Mouse (Mus musculus): ENCODE measurements around the gene Serpinb6a. TPM values are rescaled to one million over a fixed set of nuclear protein-coding genes. Genes with fewer than 3 reads are reported as not detected.
A peak's percentile ranks its signal among the peaks of the same experiment; 100 is the strongest.

Serpinb6a gene
- polyA plus RNA-seq, 1 experiment = not detected

DNA sequence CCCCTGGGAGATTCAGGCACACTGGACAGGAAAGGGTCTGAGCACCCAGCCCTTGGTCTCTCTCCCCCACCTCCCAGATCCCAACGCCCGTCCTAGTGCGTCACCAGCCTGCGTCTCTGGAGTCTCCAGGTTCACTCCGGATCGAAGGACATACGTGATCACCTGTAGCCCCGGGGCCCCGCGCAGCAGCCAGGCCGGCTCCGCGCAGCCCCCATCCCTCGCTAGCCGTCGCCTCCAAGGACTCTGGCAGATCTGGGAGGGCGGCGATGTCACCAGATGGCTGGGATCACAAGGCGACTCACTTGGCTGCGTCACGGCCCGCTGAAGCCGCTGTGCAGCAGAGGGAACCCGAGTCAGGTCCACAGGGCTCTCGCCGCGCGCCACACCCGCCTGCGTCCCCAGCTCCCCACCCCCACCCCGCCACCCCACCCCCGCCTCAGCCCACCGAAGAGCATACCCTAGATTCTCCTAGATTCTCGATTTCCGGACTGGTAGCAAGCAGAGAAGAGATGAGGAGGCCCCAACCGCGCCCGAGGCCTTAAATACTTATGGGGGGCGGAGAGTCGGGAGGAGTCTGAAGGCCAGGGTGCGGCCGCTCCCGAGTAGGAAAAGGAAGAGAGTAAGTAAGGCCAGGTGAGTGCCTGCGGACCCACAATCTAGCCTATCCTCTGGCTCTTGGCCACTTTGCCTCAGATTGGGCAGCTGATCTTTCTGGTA, 67.0 kb downstream of the Serpinb6a start:
- 1% methylated on average over 44 of the region's 44 CpGs for WGBS
- TF ChIP-seq POLR2A (IDR thresholded peaks at IDR 0.05; ENCODE audit: insufficient read depth, low read depth, low read length) = 0 out of 2 replicates have a peak, but pooled peaks have one; percentile 36
- no peak for TF ChIP-seq CTCF (IDR thresholded peaks at IDR 0.05; ENCODE audit: insufficient read depth, low read depth, low read length)
- H3K27ac ChIP-seq (ENCODE audit: insufficient read depth, low read depth, low read length) = 0 out of 2 replicates have a peak overlapping the region, but pooled peaks have one; percentile 46

DNA sequence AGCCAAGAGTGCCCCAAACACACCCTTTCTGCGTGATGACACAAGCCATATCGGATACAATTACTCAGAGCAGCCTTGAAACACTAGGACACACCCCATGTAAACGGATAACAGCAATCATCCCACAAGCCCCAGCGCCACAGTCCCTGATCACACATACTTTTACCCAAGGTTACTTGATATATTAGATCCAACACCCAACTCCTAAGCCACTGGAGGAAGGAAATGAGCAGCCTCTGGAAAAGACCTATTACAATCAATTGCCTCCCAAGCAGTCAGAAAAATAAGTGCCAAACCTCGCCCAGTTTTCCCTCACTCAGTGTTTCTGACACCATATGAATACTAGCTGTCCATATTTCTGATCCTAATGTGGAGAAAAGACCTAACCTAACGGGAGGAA, 67.9 kb downstream of the Serpinb6a start:
- 74% methylated on average over 6 of the region's 6 CpGs for WGBS
- Histone ChIP-seq H3K27ac (ENCODE audit: insufficient read depth, low read depth, low read length) (no peak overlapping the region), H3K4me1 (ENCODE audit: control insufficient read depth, insufficient read depth, low read length) (0 out of 2 replicates have a peak, but pooled peaks cover 2% of the 10 kb centered on the region), H3K4me3 (ENCODE audit: insufficient read depth, low read depth, low read length) (no peak overlapping the region)
- TF ChIP-seq POLR2A (IDR thresholded peaks at IDR 0.05; ENCODE audit: insufficient read depth, low read depth, low read length) (no peak), CTCF (IDR thresholded peaks at IDR 0.05; ENCODE audit: insufficient read depth, low read depth, low read length) (no peak)

More for the DNA sequence above, 67.0 kb downstream of the Serpinb6a start:
- Histone ChIP-seq H3K4me3 (ENCODE audit: insufficient read depth, low read depth, low read length) (peak overlapping the region; percentile 95), H3K4me1 (ENCODE audit: control insufficient read depth, insufficient read depth, low read length) (0 out of 2 replicates have a peak, but pooled peaks cover 2% of the 10 kb centered on the region)

DNA sequence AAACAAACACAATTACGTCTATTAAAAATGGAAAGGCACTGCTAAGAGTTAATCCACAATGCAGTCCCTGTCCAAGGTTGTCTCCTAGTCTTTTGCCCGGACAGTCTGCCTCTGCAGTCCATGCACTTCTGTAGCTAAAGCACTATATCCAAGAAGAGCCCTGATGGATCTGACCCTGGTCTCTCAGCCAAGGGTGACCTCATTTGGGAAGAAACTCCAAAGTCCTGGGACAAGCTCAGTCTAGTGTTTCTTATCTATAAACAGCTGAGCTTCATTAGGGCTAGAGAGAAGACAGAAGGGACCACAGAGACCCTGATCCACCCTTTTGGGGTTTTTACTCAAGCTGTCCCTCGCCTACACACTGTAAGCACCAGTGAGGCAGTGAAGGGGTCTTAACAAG, 71.7 kb downstream of the Serpinb6a start:
- no peak overlapping the region for H3K27ac ChIP-seq (ENCODE audit: insufficient read depth, low read depth, low read length)
- TF ChIP-seq POLR2A (IDR thresholded peaks at IDR 0.05; ENCODE audit: insufficient read depth, low read depth, low read length) (no peak), CTCF (IDR thresholded peaks at IDR 0.05; ENCODE audit: insufficient read depth, low read depth, low read length) (no peak)
- H3K4me1 ChIP-seq (ENCODE audit: control insufficient read depth, insufficient read depth, low read length) = 0 out of 2 replicates have a peak, but pooled peaks cover 2% of the 10 kb centered on the region
- 86% methylated on average over 3 of the region's 3 CpGs for WGBS
- no peak overlapping the region for H3K4me3 ChIP-seq (ENCODE audit: insufficient read depth, low read depth, low read length)

DNA sequence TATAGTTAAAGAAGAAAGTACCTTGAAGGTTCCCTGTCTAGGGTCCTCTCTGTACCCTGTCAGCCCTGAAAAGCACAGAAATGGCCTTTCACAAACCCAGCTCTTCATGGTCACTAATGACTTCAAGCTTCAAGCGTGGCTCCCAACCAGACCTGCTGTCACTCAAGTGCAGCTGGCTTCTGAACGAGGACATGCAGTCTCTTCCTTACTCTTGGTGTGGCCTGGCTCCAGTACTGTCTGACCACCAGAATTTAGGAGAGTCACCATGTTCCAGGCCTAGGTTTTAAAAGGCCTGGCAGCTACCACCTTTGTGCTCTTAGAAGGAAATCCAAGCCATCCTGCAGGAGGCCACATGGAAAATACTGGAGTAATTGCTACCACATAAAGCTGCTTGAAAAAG, 72.3 kb downstream of the Serpinb6a start:
- Histone ChIP-seq H3K4me3 (ENCODE audit: insufficient read depth, low read depth, low read length) (no peak overlapping the region), H3K4me1 (ENCODE audit: control insufficient read depth, insufficient read depth, low read length) (0 out of 2 replicates have a peak, but pooled peaks cover 2% of the 10 kb centered on the region), H3K27ac (ENCODE audit: insufficient read depth, low read depth, low read length) (no peak overlapping the region)
- TF ChIP-seq CTCF (IDR thresholded peaks at IDR 0.05; ENCODE audit: insufficient read depth, low read depth, low read length) (no peak), POLR2A (IDR thresholded peaks at IDR 0.05; ENCODE audit: insufficient read depth, low read depth, low read length) (no peak)
- 88% methylated on average over 2 of the region's 2 CpGs for WGBS

DNA sequence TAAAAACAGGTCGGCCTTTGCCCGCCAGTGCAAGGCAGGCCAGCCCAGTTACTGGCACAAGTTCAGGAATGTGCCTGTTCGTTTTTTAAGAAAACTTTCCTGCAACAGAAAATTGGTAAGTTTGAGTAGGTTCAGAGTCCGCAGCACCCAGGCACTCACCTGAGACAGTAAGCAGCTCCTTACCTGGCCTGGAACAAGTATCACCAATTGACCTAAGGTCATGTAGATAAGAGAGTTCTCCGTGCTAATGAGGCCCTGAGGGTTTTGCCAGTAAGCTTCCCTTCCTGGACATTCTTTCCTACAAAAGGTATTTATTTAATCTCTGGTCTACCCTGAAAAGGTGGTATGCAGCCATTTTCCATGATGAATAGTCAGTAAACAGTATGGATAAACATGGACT, 80.9 kb downstream of the Serpinb6a start:
- H3K4me3 ChIP-seq (ENCODE audit: insufficient read depth, low read depth, low read length) = no peak overlapping the region
- 76% methylated on average over 5 of the region's 5 CpGs for WGBS
- no peak overlapping the region for H3K27ac ChIP-seq (ENCODE audit: insufficient read depth, low read depth, low read length)
- no peaks in the 10 kb centered on the region for H3K4me1 ChIP-seq (ENCODE audit: control insufficient read depth, insufficient read depth, low read length)
- no peak for TF ChIP-seq POLR2A (IDR thresholded peaks at IDR 0.05; ENCODE audit: insufficient read depth, low read depth, low read length)
- no peak for TF ChIP-seq CTCF (IDR thresholded peaks at IDR 0.05; ENCODE audit: insufficient read depth, low read depth, low read length)

DNA sequence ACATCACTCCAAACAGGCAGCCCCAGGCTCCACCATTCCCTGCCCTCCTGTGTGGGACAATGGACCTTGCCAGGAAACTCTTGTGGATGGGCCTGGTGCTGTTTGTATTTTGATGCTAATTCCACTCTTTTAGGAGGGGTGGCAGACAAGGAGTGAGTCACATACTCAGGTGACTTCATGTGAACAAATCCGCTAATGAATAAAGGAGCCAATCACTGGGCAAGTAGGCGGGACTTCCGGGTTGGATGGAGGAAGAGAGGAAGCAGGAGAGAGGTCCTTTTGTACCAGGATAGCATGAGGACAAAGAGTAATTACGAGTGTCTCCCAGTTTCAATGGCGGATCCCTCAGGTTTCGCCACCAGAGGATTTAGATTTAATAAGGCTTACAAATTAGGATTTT, 81.6 kb downstream of the Serpinb6a start:
- Histone ChIP-seq H3K4me3 (ENCODE audit: insufficient read depth, low read depth, low read length) (no peak overlapping the region), H3K27ac (ENCODE audit: insufficient read depth, low read depth, low read length) (no peak overlapping the region), H3K4me1 (ENCODE audit: control insufficient read depth, insufficient read depth, low read length) (no peaks in the 10 kb centered on the region)
- TF ChIP-seq CTCF (IDR thresholded peaks at IDR 0.05; ENCODE audit: insufficient read depth, low read depth, low read length) = no peak
- TF ChIP-seq POLR2A (IDR thresholded peaks at IDR 0.05; ENCODE audit: insufficient read depth, low read depth, low read length) = no peak
- 91% methylated on average over 6 of the region's 6 CpGs for WGBS

DNA sequence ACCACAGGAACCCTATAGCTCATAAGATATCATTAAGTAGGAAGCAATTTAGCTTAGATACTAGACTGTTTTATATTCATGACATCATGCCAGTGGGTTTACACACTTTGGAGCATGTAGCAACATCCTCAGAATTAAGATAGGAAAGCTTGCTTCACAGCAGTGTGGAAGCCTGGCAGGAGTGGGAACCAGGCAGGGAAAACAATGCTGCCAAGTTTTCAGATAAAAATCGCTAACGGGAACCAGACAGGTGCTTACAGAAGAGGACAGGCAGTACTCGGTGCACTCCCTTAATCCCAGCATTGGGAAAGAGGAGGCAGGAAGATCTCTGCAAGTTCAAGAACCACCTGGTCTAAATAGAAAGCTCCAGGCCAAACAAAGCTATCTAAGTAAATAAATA, 95.8 kb downstream of the Serpinb6a start:
- H3K4me1 ChIP-seq (ENCODE audit: control insufficient read depth, insufficient read depth, low read length) = no peaks in the 10 kb centered on the region
- no peak overlapping the region for H3K4me3 ChIP-seq (ENCODE audit: insufficient read depth, low read depth, low read length)
- no peak overlapping the region for H3K27ac ChIP-seq (ENCODE audit: insufficient read depth, low read depth, low read length)
- TF ChIP-seq POLR2A (IDR thresholded peaks at IDR 0.05; ENCODE audit: insufficient read depth, low read depth, low read length) = no peak
- no peak for TF ChIP-seq CTCF (IDR thresholded peaks at IDR 0.05; ENCODE audit: insufficient read depth, low read depth, low read length)
- WGBS = 70% methylated on average over 3 of the region's 3 CpGs

DNA sequence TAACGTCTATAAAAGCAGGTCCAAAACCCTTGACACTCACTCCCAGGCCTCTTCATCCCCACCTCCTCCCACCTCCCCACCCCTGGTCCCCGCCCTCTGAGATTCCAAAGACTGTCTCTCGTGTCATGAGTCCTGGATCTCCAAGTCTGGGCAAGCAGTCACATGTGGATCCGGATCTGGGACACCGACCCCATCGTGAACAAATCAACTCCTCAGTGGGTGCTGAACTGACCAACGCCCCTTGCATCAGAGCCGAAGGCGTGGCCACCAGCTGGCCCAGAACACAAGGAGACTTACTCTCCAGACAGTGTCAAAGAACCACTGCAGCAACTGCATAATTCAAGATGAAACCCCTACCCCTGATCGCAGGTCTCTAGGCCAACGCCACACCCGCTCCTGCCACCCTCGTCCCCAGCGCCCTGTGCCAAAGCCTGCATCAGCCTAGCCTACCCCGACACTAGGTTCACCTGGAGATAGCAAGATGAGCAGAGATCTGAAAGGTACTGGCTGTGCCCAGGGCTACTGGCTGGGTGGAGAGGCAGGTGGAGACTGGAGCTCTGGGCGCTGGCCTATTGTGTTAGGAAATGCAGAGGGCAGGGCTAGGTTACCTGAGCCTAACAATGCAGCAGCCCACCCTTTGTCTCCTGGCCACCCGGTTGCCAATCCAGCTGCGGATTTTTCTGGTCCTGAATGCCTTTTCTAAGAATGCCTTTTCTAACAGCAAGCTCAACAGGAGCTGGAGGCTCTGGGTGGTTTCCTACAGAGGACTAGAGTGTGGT, 97.2 kb downstream of the Serpinb6a start, which contains the start of gene Serpinb6c:
Gene Serpinb6c (minus strand): TSS at position 533 of the 779 bp plus-strand sequence.
- Histone ChIP-seq H3K4me1 (ENCODE audit: control insufficient read depth, insufficient read depth, low read length) (no peaks in the 10 kb centered on the region), H3K27ac (ENCODE audit: insufficient read depth, low read depth, low read length) (no peak within 1 kb of the TSS), H3K4me3 (ENCODE audit: insufficient read depth, low read depth, low read length) (no peak within 1 kb of the TSS)
- 82% methylated on average over 18 of the region's 18 CpGs for WGBS
- TF ChIP-seq CTCF (IDR thresholded peaks at IDR 0.05; ENCODE audit: insufficient read depth, low read depth, low read length) (no peak), POLR2A (IDR thresholded peaks at IDR 0.05; ENCODE audit: insufficient read depth, low read depth, low read length) (no peak)

DNA sequence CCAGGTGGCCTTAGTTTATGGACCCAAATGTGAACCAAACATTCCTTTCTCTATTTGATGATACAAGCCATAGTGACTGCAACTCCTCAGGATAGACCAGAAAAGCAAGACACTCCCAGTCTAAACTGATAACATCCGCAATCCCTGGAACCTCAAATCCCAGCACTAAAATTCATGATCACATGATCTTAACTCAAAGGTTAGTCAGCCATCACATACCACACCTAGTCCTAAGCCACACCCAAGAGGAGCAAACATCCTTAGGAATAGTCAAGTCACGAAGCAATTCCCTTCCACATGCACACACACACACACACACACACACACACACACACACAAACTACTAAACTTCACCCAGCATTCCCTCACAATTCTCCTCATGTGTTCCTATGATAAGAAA, 99.3 kb downstream of the Serpinb6a start:
- H3K27ac ChIP-seq (ENCODE audit: insufficient read depth, low read depth, low read length) = no peak overlapping the region
- no peaks in the 10 kb centered on the region for H3K4me1 ChIP-seq (ENCODE audit: control insufficient read depth, insufficient read depth, low read length)
- WGBS = 96% methylated on average over 2 of the region's 2 CpGs
- no peak for TF ChIP-seq CTCF (IDR thresholded peaks at IDR 0.05; ENCODE audit: insufficient read depth, low read depth, low read length)
- TF ChIP-seq POLR2A (IDR thresholded peaks at IDR 0.05; ENCODE audit: insufficient read depth, low read depth, low read length) = no peak
- H3K4me3 ChIP-seq (ENCODE audit: insufficient read depth, low read depth, low read length) = no peak overlapping the region

Measured in olfactory bulb, adult 2 months (tissue).